Mouse (Mus musculus) limb, embryonic 11.5 days (tissue): ENCODE data around the gene Mia. TPM values are rescaled to one million over a fixed set of nuclear protein-coding genes. Genes with fewer than 3 reads are reported as not detected.

Source experiments
- ATAC-seq: fragments of 200-750 bp; cut with Nextera tagmentation; 2 replicates; pipeline ENCODE4 v1.8.0; 2017; ENCODE audit warnings: low read depth; ENCODE audit not compliant: insufficient number of reproducible peaks, low FRiP score, low TSS enrichment
- DNase-seq: peaks from one replicate; pipeline ENCODE4 v3.0.0-alpha.2; 2015; ENCODE audit warnings: low spot score
- H3K27ac ChIP-seq: fragments of 300-500 bp; sonication (generic); replicated peaks from 2 replicates; pipeline ENCODE4 v1.5.1; 2014; ENCODE audit warnings: low read depth, mild to moderate bottlenecking, low read length
- H3K27me3 ChIP-seq: fragments of 300-500 bp; sonication (generic); 2 replicates; pipeline ENCODE4 v1.6.1; 2014; ENCODE audit warnings: mild to moderate bottlenecking, low read length, mixed read lengths; ENCODE audit not compliant: control insufficient read depth, insufficient read depth
- H3K36me3 ChIP-seq: fragments of 300-500 bp; sonication (generic); 2 replicates; pipeline ENCODE4 v1.6.1; 2014; ENCODE audit warnings: mild to moderate bottlenecking, low read length, moderate library complexity, mixed read lengths; ENCODE audit not compliant: control insufficient read depth, insufficient read depth
- H3K4me1 ChIP-seq: fragments of 300-500 bp; sonication (generic); 2 replicates; pipeline ENCODE4 v1.6.1; 2014; ENCODE audit warnings: low read length, mixed read lengths; ENCODE audit not compliant: control insufficient read depth, insufficient read depth
- H3K4me2 ChIP-seq: fragments of 300-500 bp; sonication (generic); 2 replicates; pipeline ENCODE4 v1.6.1; 2014; ENCODE audit warnings: low read depth, mild to moderate bottlenecking, moderate library complexity; ENCODE audit not compliant: severe bottlenecking
- H3K4me3 ChIP-seq: fragments of 300-500 bp; sonication (generic); 2 replicates; pipeline ENCODE4 v1.5.1; 2014; ENCODE audit warnings: low read depth, low read length
- H3K9ac ChIP-seq: fragments of 300-500 bp; sonication (generic); 2 replicates; pipeline ENCODE4 v1.6.1; 2014; ENCODE audit warnings: mild to moderate bottlenecking, low read length
- H3K9me3 ChIP-seq: fragments of 300-500 bp; sonication (generic); 2 replicates; pipeline ENCODE4 v1.6.1; 2016; ENCODE audit warnings: low read length; ENCODE audit not compliant: control insufficient read depth
- WGBS: fragments of 180-500 bp; shearing (Covaris S2); extraction: QIAGEN DNeasy Blood & Tissue Kit; methylation state at CpG from one replicate; pipeline ENCODE4 v1.1.7; 2014; 5-methylcytosine and 5-hydroxymethylcytosine counted together
- polyA plus RNA-seq: library from polyadenylated mRNA; unstranded; fragments of >200 nt; fragmentation: Nextera tagmentation; extraction: Ambion mirVana; gene quantifications from 2 replicates; pipeline ENCODE4 v1.2.1, GENCODE M21; 2014

Gene Mia
- polyA plus RNA-seq, 1 experiment from 2014 or later = 8.7 TPM

- H3K36me3 ChIP-seq = peaks cover 24% of the 10 kb centered on the region
- no peaks in the 10 kb centered on the region for H3K27me3 ChIP-seq
- peak within 1 kb of the TSS; percentile 83 for H3K4me3 ChIP-seq
- H3K4me1 ChIP-seq = peaks cover 15% of the 10 kb centered on the region
- H3K4me2 ChIP-seq = peak within 1 kb of the TSS; percentile 89
- peak; percentile 95 for DNase-seq
- no peaks in the 10 kb centered on the region for H3K9me3 ChIP-seq
- ATAC-seq = peak; percentile 98
- WGBS = under 1% methylated on average over 64 of the region's 64 CpGs
- H3K9ac ChIP-seq = peak within 1 kb of the TSS; percentile 94
- peak within 1 kb of the TSS; percentile 96 for H3K27ac ChIP-seq
Observed at GRCm38 (mm10) chr7:27195681-27196611, 15.0 kb upstream of the Mia start, which contains the start of the genes BC024978 and Snrpa. BC024978 (plus strand) TSS chr7:27195781. Snrpa (minus strand) TSS chr7:27196271.

GRCm38 (mm10) chr7:27193731-27194130 lies 12.8 kb upstream of the Mia start:
- H3K9me3 ChIP-seq = no peaks in the 10 kb centered on the region
- 83% methylated on average over 4 of the region's 4 CpGs for WGBS
- ATAC-seq = no peak
- no peaks in the 10 kb centered on the region for H3K27me3 ChIP-seq
- H3K27ac ChIP-seq = no peak overlapping the region
- no peak overlapping the region for H3K9ac ChIP-seq
- DNase-seq = no peak
- peaks cover 15% of the 10 kb centered on the region for H3K4me1 ChIP-seq
- no peak overlapping the region for H3K4me3 ChIP-seq
- no peak overlapping the region for H3K4me2 ChIP-seq
- peaks cover 45% of the 10 kb centered on the region for H3K36me3 ChIP-seq

GRCm38 (mm10) chr7:27192434-27192833 lies 11.5 kb upstream of the Mia start:
- no peaks in the 10 kb centered on the region for H3K9me3 ChIP-seq
- H3K4me1 ChIP-seq = peaks cover 15% of the 10 kb centered on the region
- H3K36me3 ChIP-seq = peaks cover 55% of the 10 kb centered on the region
- H3K4me3 ChIP-seq = no peak overlapping the region
- H3K27ac ChIP-seq = no peak overlapping the region
- ATAC-seq = no peak
- no peak for DNase-seq
- no peak overlapping the region for H3K9ac ChIP-seq
- H3K4me2 ChIP-seq = no peak overlapping the region
- 90% methylated on average over 5 of the region's 5 CpGs for WGBS
- H3K27me3 ChIP-seq = no peaks in the 10 kb centered on the region

- H3K27me3 ChIP-seq = no peaks in the 10 kb centered on the region
- no peak for DNase-seq
- no peak overlapping the region for H3K4me3 ChIP-seq
- no peak overlapping the region for H3K4me2 ChIP-seq
- ATAC-seq = no peak
- H3K36me3 ChIP-seq = peaks cover 72% of the 10 kb centered on the region
- no peak overlapping the region for H3K9ac ChIP-seq
- 97% methylated on average over 10 of the region's 10 CpGs for WGBS
- no peak overlapping the region for H3K27ac ChIP-seq
- H3K9me3 ChIP-seq = no peaks in the 10 kb centered on the region
- peaks cover 6% of the 10 kb centered on the region; the same call in 1 of the 2 replicates for H3K4me1 ChIP-seq
Observed at GRCm38 (mm10) chr7:27189271-27189931, 8.4 kb upstream of the Mia start.

GRCm38 (mm10) chr7:27185986-27186385 lies 5.0 kb upstream of the Mia start:
- no peaks in the 10 kb centered on the region for H3K9me3 ChIP-seq
- no peaks in the 10 kb centered on the region for H3K27me3 ChIP-seq
- no peak overlapping the region for H3K4me3 ChIP-seq
- no peak overlapping the region for H3K27ac ChIP-seq
- no peaks in the 10 kb centered on the region for H3K4me1 ChIP-seq
- no peak overlapping the region for H3K9ac ChIP-seq
- peaks cover 48% of the 10 kb centered on the region for H3K36me3 ChIP-seq
- no peak overlapping the region for H3K4me2 ChIP-seq
- DNase-seq (no peak), ATAC-seq (0 out of 2 replicates have a peak, but pooled peaks have one; percentile 6)
- WGBS = 89% methylated on average over 5 of the region's 5 CpGs

GRCm38 (mm10) chr7:27184964-27185363 lies 4.0 kb upstream of the Mia start:
- Histone ChIP-seq H3K4me1 (no peaks in the 10 kb centered on the region), H3K27me3 (no peaks in the 10 kb centered on the region), H3K36me3 (peaks cover 39% of the 10 kb centered on the region), H3K9ac (no peak overlapping the region), H3K4me2 (no peak overlapping the region), H3K27ac (no peak overlapping the region), H3K4me3 (no peak overlapping the region), H3K9me3 (no peaks in the 10 kb centered on the region)
- peak; percentile 77 for DNase-seq
- WGBS = 46% methylated on average over 3 of the region's 3 CpGs
- ATAC-seq = no peak

GRCm38 (mm10) chr7:27182498-27182897 lies 1.5 kb upstream of the Mia start:
- no peak for ATAC-seq
- WGBS = 89% methylated on average over 1 of the region's 1 CpGs

GRCm38 (mm10) chr7:27180036-27180435 lies 921 bp downstream of the Mia start:
- WGBS = 84% methylated on average over 5 of the region's 5 CpGs
- Histone ChIP-seq H3K4me3 (no peak overlapping the region), H3K9ac (no peak overlapping the region), H3K4me1 (0 out of 2 replicates have a peak, but pooled peaks cover 3% of the 10 kb centered on the region), H3K27me3 (no peaks in the 10 kb centered on the region), H3K36me3 (peaks cover 2% of the 10 kb centered on the region; the same call in 1 of the 2 replicates), H3K27ac (no peak overlapping the region), H3K9me3 (no peaks in the 10 kb centered on the region), H3K4me2 (no peak overlapping the region)
- ATAC-seq (no peak), DNase-seq (no peak)

More at GRCm38 (mm10) chr7:27182498-27182897, 1.5 kb upstream of the Mia start:
- H3K4me3 ChIP-seq = no peak overlapping the region
- no peaks in the 10 kb centered on the region for H3K27me3 ChIP-seq
- H3K36me3 ChIP-seq = peaks cover 18% of the 10 kb centered on the region
- no peak for DNase-seq
- no peak overlapping the region for H3K9ac ChIP-seq
- no peak overlapping the region for H3K27ac ChIP-seq
- H3K4me2 ChIP-seq = no peak overlapping the region
- 0 out of 2 replicates have a peak, but pooled peaks cover 3% of the 10 kb centered on the region for H3K4me1 ChIP-seq
- no peaks in the 10 kb centered on the region for H3K9me3 ChIP-seq
